Mouse (Mus musculus): ENCODE results near the gene Gspt1. TPM values are rescaled to one million over a fixed set of nuclear protein-coding genes. Genes with fewer than 3 reads are reported as not detected.

Gspt1 gene
- total and polyA plus RNA-seq, 3 experiments: 84.4 to 547 (median 376) TPM

- no peak for DNase-seq (ENCODE audit: low read depth, low spot score)
- no peaks in the 10 kb centered on the region for H3K79me2 ChIP-seq (ENCODE audit: control insufficient read depth, insufficient read depth, low read length, poor library complexity)
- H3K9me3 ChIP-seq (replicated peaks; ENCODE audit: insufficient read depth, low read length): no peaks in the 10 kb centered on the region
- H3K4me1 ChIP-seq (ENCODE audit: control insufficient read depth in 1 of 2, insufficient read depth in 2 of 2, low read length in 2 of 2): no peaks in the 10 kb centered on the region
- no peaks in the 10 kb centered on the region for H3K27me3 ChIP-seq (ENCODE audit: control insufficient read depth in 1 of 2, insufficient read depth in 2 of 2, low read length in 2 of 2)
- TF ChIP-seq NELFE (IDR thresholded peaks at IDR 0.05; ENCODE audit: low read depth, low read length) (no peak), MAFK (IDR thresholded peaks at IDR 0.05; ENCODE audit: borderline replicate concordance, low read depth, low read length) (no peak), TCF12 (IDR thresholded peaks at IDR 0.05; ENCODE audit: low read depth, low read length) (no peak), USF1 (IDR thresholded peaks at IDR 0.05; ENCODE audit: low read depth, low read length) (no peak), CTCF (IDR thresholded peaks at IDR 0.05 in 2 of 3, conservative IDR thresholded peaks at IDR 0.05 in 1 of 3; ENCODE audit: control insufficient read depth in 1 of 3, insufficient read depth in 1 of 3, low read depth in 2 of 3, low read length in 3 of 3, poor library complexity in 1 of 3, severe bottlenecking in 1 of 3) (no peak), ZMIZ1 (IDR thresholded peaks at IDR 0.05; ENCODE audit: low read depth, low read length) (no peak), ZC3H11A (IDR thresholded peaks at IDR 0.05; ENCODE audit: low read depth, low read length) (no peak), POLR2A (IDR thresholded peaks at IDR 0.05; ENCODE audit: control insufficient read depth in 1 of 2, insufficient read depth in 1 of 2, low read depth in 1 of 2, low read length in 2 of 2, poor library complexity in 1 of 2) (no peak), ZNF384 (IDR thresholded peaks at IDR 0.05; ENCODE audit: low read depth, low read length) (no peak), JUND (IDR thresholded peaks at IDR 0.05; ENCODE audit: low read depth, low read length) (no peak), ZKSCAN1 (IDR thresholded peaks at IDR 0.05; ENCODE audit: low read depth, low read length) (no peak), USF2 (IDR thresholded peaks at IDR 0.05; ENCODE audit: borderline replicate concordance in 1 of 2, insufficient read depth in 1 of 2, low read depth in 1 of 2, low read length in 2 of 2) (no peak), KAT2A (conservative IDR thresholded peaks at IDR 0.05; ENCODE audit: low read depth, low read length) (no peak), EP300 (IDR thresholded peaks at IDR 0.05; ENCODE audit: low read depth in 1 of 2, low read length in 2 of 2) (no peak), CHD1 (IDR thresholded peaks at IDR 0.05; ENCODE audit: low read depth, low read length) (no peak), TBP (IDR thresholded peaks at IDR 0.05; ENCODE audit: low read depth, low read length) (no peak), MAZ (IDR thresholded peaks at IDR 0.05; ENCODE audit: low read depth, low read length) (no peak), NRF1 (IDR thresholded peaks at IDR 0.05; ENCODE audit: insufficient read depth, low read depth, low read length, poor library complexity, severe bottlenecking) (no peak)
- peaks cover 0 to 10% of the 10 kb centered on the region in 2 experiments; a peak in 2 of 4 replicates for H3K36me3 ChIP-seq (ENCODE audit: control insufficient read depth in 1 of 2, insufficient read depth in 2 of 2, low read length in 2 of 2)
- H3K9ac ChIP-seq (ENCODE audit: control insufficient read depth, low read depth, low read length, poor library complexity, severe bottlenecking): no peak overlapping the region
- no peak overlapping the region for H3K27ac ChIP-seq (ENCODE audit: control insufficient read depth, low read depth, low read length)
- no peak overlapping the region for H3K4me3 ChIP-seq (ENCODE audit: control insufficient read depth in 1 of 2, insufficient read depth in 1 of 2, low read depth in 2 of 2, low read length in 2 of 2)
Measured at GRCm38 (mm10) chr16:11190150-11190549, 64.0 kb downstream of the Gspt1 start.

DNA sequence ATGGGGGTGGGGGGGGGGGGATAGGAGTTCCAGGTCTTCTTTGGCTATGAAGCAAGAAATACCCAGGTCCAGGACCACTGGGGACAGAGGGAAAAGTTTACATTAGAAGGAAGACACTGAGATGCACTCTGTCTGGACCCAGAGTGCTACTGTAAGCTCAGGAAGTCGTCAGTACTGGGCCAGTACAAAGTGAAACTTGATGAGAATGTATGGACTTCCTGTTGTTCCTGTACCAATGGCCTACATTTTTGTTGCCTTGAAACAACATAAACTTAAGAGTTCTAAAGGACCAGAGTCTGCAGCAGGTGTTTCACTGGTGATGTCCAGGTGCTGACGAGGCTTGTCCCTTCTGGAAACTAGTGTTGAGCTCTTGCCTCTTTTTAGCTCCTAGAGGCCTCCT is 76.7 kb downstream of the Gspt1 start:
- TF ChIP-seq BHLHE40 (IDR thresholded peaks at IDR 0.05; ENCODE audit: borderline replicate concordance, low read depth, low read length) (no peak), GABPA (IDR thresholded peaks at IDR 0.05; ENCODE audit: low read depth, low read length) (no peak), GATA1 (IDR thresholded peaks at IDR 0.05; ENCODE audit: low read depth, low read length) (no peak), NELFE (IDR thresholded peaks at IDR 0.05; ENCODE audit: low read depth, low read length) (no peak), USF2 (IDR thresholded peaks at IDR 0.05; ENCODE audit: borderline replicate concordance in 1 of 2, insufficient read depth in 1 of 2, low read depth in 1 of 2, low read length in 2 of 2) (no peak), POLR2A (IDR thresholded peaks at IDR 0.05; ENCODE audit: control insufficient read depth in 1 of 2, insufficient read depth in 1 of 2, low read depth in 1 of 2, low read length in 2 of 2, poor library complexity in 1 of 2) (no peak), MYC (IDR thresholded peaks at IDR 0.05; ENCODE audit: low read depth, low read length) (no peak), NRF1 (IDR thresholded peaks at IDR 0.05; ENCODE audit: insufficient read depth, low read depth, low read length, poor library complexity, severe bottlenecking) (no peak), TBP (IDR thresholded peaks at IDR 0.05; ENCODE audit: low read depth, low read length) (no peak), KAT2A (conservative IDR thresholded peaks at IDR 0.05; ENCODE audit: low read depth, low read length) (no peak), SIN3A (IDR thresholded peaks at IDR 0.05; ENCODE audit: low read length) (no peak), TAL1 (IDR thresholded peaks at IDR 0.05; ENCODE audit: low read length) (no peak), UBTF (IDR thresholded peaks at IDR 0.05; ENCODE audit: borderline replicate concordance, insufficient read depth, low read depth, low read length) (no peak), MAZ (IDR thresholded peaks at IDR 0.05; ENCODE audit: low read depth, low read length) (no peak), MYB (IDR thresholded peaks at IDR 0.05; ENCODE audit: low read depth, low read length) (no peak), CHD1 (IDR thresholded peaks at IDR 0.05; ENCODE audit: low read depth, low read length) (no peak), ZKSCAN1 (IDR thresholded peaks at IDR 0.05; ENCODE audit: low read depth, low read length) (no peak)
- peaks cover 2 to 3% of the 10 kb centered on the region in 2 experiments; a peak in 3 of 4 replicates for H3K36me3 ChIP-seq (ENCODE audit: control insufficient read depth in 1 of 2, insufficient read depth in 2 of 2, low read length in 2 of 2)
- H3K4me1 ChIP-seq (ENCODE audit: control insufficient read depth in 1 of 2, insufficient read depth in 2 of 2, low read length in 2 of 2): peaks cover 0 to 3% of the 10 kb centered on the region in 2 experiments; a peak in 1 of 4 replicates
- no peak for DNase-seq (ENCODE audit: low read depth, low spot score)
- H3K27me3 ChIP-seq (ENCODE audit: control insufficient read depth in 1 of 2, insufficient read depth in 2 of 2, low read length in 2 of 2): no peaks in the 10 kb centered on the region; a peak in 1 of 4 replicates
- H3K9ac ChIP-seq (ENCODE audit: control insufficient read depth, low read depth, low read length, poor library complexity, severe bottlenecking): 0 out of 2 replicates have a peak overlapping the region, but pooled peaks have one; percentile 19
- H3K9me3 ChIP-seq (replicated peaks; ENCODE audit: insufficient read depth, low read length): no peaks in the 10 kb centered on the region
- peak overlapping the region; percentile 55 to 62 for H3K4me3 ChIP-seq (ENCODE audit: control insufficient read depth in 1 of 2, insufficient read depth in 1 of 2, low read depth in 2 of 2, low read length in 2 of 2)
- H3K79me2 ChIP-seq (ENCODE audit: control insufficient read depth, insufficient read depth, low read length, poor library complexity): peaks cover 33% of the 10 kb centered on the region
- no peak overlapping the region for H3K27ac ChIP-seq (ENCODE audit: control insufficient read depth, low read depth, low read length)

Measured in MEL (cell line).